Comparison of ENCODE assay signal across 8 mouse cellular contexts in genomic region chr4:152151966-152152544, GRCm38 (mm10). TPM values are rescaled to one million over a fixed set of nuclear protein-coding genes. Genes with fewer than 3 reads are reported as not detected.
DNase-seq lines count a peak whose midpoint lies in the region; ATAC-seq and TF ChIP-seq lines count a peak whose summit lies in the region.

Gene Espn, minus strand, starts transcription at chr4:152152371.

- H3K9me3 ChIP-seq in erythroblast, embryonic 14.5 days (ENCODE audit: control insufficient read depth, low read length) = no peaks in the 10 kb centered on the region
- H3K9me3 ChIP-seq in hindbrain, embryonic 14.5 days (ENCODE audit: control insufficient read depth, low read length) = no peaks in the 10 kb centered on the region
- no peaks in the 10 kb centered on the region for H3K9me3 ChIP-seq in liver, embryonic 14.5 days (ENCODE audit: control insufficient read depth, low read length)
- H3K9me3 ChIP-seq in neural tube, embryonic 11.5 days (ENCODE audit: control insufficient read depth, low read length) = no peaks in the 10 kb centered on the region

- no peaks in the 10 kb centered on the region for H3K36me3 ChIP-seq in erythroblast, embryonic 14.5 days (ENCODE audit: control insufficient read depth)
- H3K36me3 ChIP-seq in hindbrain, embryonic 14.5 days (replicated peaks; ENCODE audit: control insufficient read depth, insufficient read depth) = no peaks in the 10 kb centered on the region
- H3K36me3 ChIP-seq in liver, embryonic 14.5 days (replicated peaks; ENCODE audit: control insufficient read depth, insufficient read depth, low read depth) = no peaks in the 10 kb centered on the region
- no peaks in the 10 kb centered on the region for H3K36me3 ChIP-seq in neural tube, embryonic 11.5 days (ENCODE audit: control insufficient read depth, insufficient read depth, low read length)

- no peak within 1 kb of the TSS for H3K9ac ChIP-seq in hindbrain, embryonic 14.5 days
- H3K9ac ChIP-seq in liver, embryonic 14.5 days (replicated peaks) = no peak within 1 kb of the TSS; the same call in 1 of the 2 replicates
- peak within 1 kb of the TSS; percentile 5; the same call in 1 of the 2 replicates for H3K9ac ChIP-seq in neural tube, embryonic 11.5 days (ENCODE audit: low read length)

- no peak for TF ChIP-seq POLR2A in embryonic fibroblast, embryonic 13.5 days (IDR thresholded peaks at IDR 0.05; ENCODE audit: low read depth, low read length)

- TF ChIP-seq CTCF in embryonic fibroblast, embryonic 13.5 days (IDR thresholded peaks at IDR 0.05; ENCODE audit: borderline replicate concordance, insufficient read depth, low read length) = no peak
- TF ChIP-seq CTCF in liver, embryonic 14.5 days (IDR thresholded peaks at IDR 0.05; ENCODE audit: low read depth) = no peak

- WGBS in hindbrain, embryonic 14.5 days = under 1% methylated on average over 56 of the region's 57 CpGs
- 1% methylated on average over 57 of the region's 57 CpGs for WGBS in liver, embryonic 14.5 days (ENCODE audit: insufficient replicate concordance)
- whole genome bisulfite sequencing in neural tube, embryonic 11.5 days = 1% methylated on average over 46 of the region's 57 CpGs

- TF ChIP-seq EP300 in liver, embryonic 14.5 days (IDR thresholded peaks at IDR 0.05; ENCODE audit: low read depth) = no peak

- peak within 1 kb of the TSS; percentile 44 for H3K4me3 ChIP-seq in erythroblast, embryonic 14.5 days (replicated peaks)
- H3K4me3 ChIP-seq in embryonic fibroblast, embryonic 13.5 days (ENCODE audit: insufficient read depth, low read length) = peak within 1 kb of the TSS; percentile 18
- H3K4me3 ChIP-seq in hindbrain, embryonic 14.5 days (replicated peaks; ENCODE audit: low read length) = peak within 1 kb of the TSS; percentile 22
- peak within 1 kb of the TSS; percentile 34 to 50; a peak in 3 of 4 replicates for H3K4me3 ChIP-seq in liver, embryonic 14.5 days (ENCODE audit: insufficient read depth in 1 of 2, low read depth in 2 of 2, low read length in 2 of 2)
- peak within 1 kb of the TSS; percentile 31 for H3K4me3 ChIP-seq in neural tube, embryonic 11.5 days (ENCODE audit: low read depth, low read length)

- peaks cover 31% of the 10 kb centered on the region for H3K4me1 ChIP-seq in erythroblast, embryonic 14.5 days (ENCODE audit: control insufficient read depth)
- H3K4me1 ChIP-seq in embryonic fibroblast, embryonic 13.5 days (ENCODE audit: control insufficient read depth, insufficient read depth, low read length) = no peaks in the 10 kb centered on the region
- H3K4me1 ChIP-seq in hindbrain, embryonic 14.5 days (replicated peaks; ENCODE audit: control insufficient read depth, insufficient read depth, low read length) = peaks cover 8% of the 10 kb centered on the region; the same call in 1 of the 2 replicates
- peaks cover 0 to 7% of the 10 kb centered on the region in 2 experiments; a peak in 3 of 4 replicates for H3K4me1 ChIP-seq in liver, embryonic 14.5 days (replicated peaks; ENCODE audit: control insufficient read depth in 2 of 2, insufficient read depth in 2 of 2, low read length in 1 of 2)
- H3K4me1 ChIP-seq in neural tube, embryonic 11.5 days (ENCODE audit: control insufficient read depth, insufficient read depth, low read length) = no peaks in the 10 kb centered on the region

- no peak within 1 kb of the TSS for H3K27ac ChIP-seq in embryonic fibroblast, embryonic 13.5 days (ENCODE audit: insufficient read depth, low read length)
- H3K27ac ChIP-seq in hindbrain, embryonic 14.5 days = no peak within 1 kb of the TSS
- H3K27ac ChIP-seq in liver, embryonic 14.5 days = no peak within 1 kb of the TSS
- no peak within 1 kb of the TSS for H3K27ac ChIP-seq in neural tube, embryonic 11.5 days (ENCODE audit: low read depth, low read length)

- ATAC-seq in erythroblast, adult 5-6 weeks (replicated peaks; ENCODE audit: low FRiP score, poor library complexity, severe bottlenecking) = no peak
- peak; percentile 51; the same call in 1 of the 2 replicates for ATAC-seq in hindbrain, embryonic 14.5 days (ENCODE audit: low FRiP score)
- ATAC-seq in liver, embryonic 14.5 days (ENCODE audit: insufficient read depth) = peak; percentile 72
- peak; percentile 68; the same call in 1 of the 2 replicates for ATAC-seq in neural tube, embryonic 11.5 days (ENCODE audit: insufficient read depth, low FRiP score, low TSS enrichment)

- peaks cover 57% of the 10 kb centered on the region for H3K27me3 ChIP-seq in erythroblast, embryonic 14.5 days (ENCODE audit: control insufficient read depth)
- peaks cover 73% of the 10 kb centered on the region for H3K27me3 ChIP-seq in hindbrain, embryonic 14.5 days (ENCODE audit: control insufficient read depth, insufficient read depth, low read length)
- H3K27me3 ChIP-seq in liver, embryonic 14.5 days (ENCODE audit: control insufficient read depth, insufficient read depth, low read length) = peaks cover 21% of the 10 kb centered on the region
- peaks cover 40% of the 10 kb centered on the region for H3K27me3 ChIP-seq in neural tube, embryonic 11.5 days (ENCODE audit: control insufficient read depth, insufficient read depth, low read length)

- H3K4me2 ChIP-seq in hindbrain, embryonic 14.5 days (replicated peaks) = peak within 1 kb of the TSS; percentile 46
- H3K4me2 ChIP-seq in liver, embryonic 14.5 days (ENCODE audit: low read depth) = peak within 1 kb of the TSS; percentile 69
- H3K4me2 ChIP-seq in neural tube, embryonic 11.5 days (ENCODE audit: low read depth) = peak within 1 kb of the TSS; percentile 49

- DNase-seq in hindbrain, embryonic 14.5 days (ENCODE audit: low spot score) = no peak
- no peak for DNase-seq in liver, embryonic 14.5 days (ENCODE audit: low read depth in 3 of 3, low spot score in 3 of 3)
- peak; percentile 71 for DNase-seq in neural tube, embryonic 11.5 days (ENCODE audit: low spot score)
- peak; percentile 64 for DNase-seq in urinary bladder, postnatal 14 days (ENCODE audit: low spot score)
- no peak for DNase-seq in cerebellum, adult 11 months

RNA-seq across cellular contexts. Expression of gene Espn, which starts in this region (rescaled TPM):
- polyA plus RNA-seq in erythroblast, embryonic 14.5 days (2012) = 0.08 and 0.11 TPM in 2 replicates
- not detected in 2 replicates for total RNA-seq in erythroblast, adult 5-6 weeks (2015; ENCODE audit: low replicate concordance)
- 0.34 and 0.42 TPM in 2 replicates for total RNA-seq in erythroblast, adult 5-6 weeks (2017; ENCODE audit: low replicate concordance)
- polyA plus RNA-seq in embryonic fibroblast, embryonic 13.5 days (2011; ENCODE audit: insufficient read length, low read depth, missing spikeins) = 0.56 and 0.68 TPM in 2 replicates
- polyA plus RNA-seq in hindbrain, embryonic 14.5 days (2014; fragmentation: Nextera tagmentation; extraction: Ambion mirVana) = 0.25 and 0.40 TPM in 2 replicates
- 1.2 and 1.5 TPM in 2 replicates for polyA plus RNA-seq in liver, embryonic 14.5 days (2012; rRNA removed)
- polyA plus RNA-seq in liver, embryonic 14.5 days (2014; fragmentation: Nextera tagmentation; extraction: Ambion mirVana) = 1.2 and 1.9 TPM in 2 replicates
- 0.48 and 1.1 TPM in 2 replicates for polyA plus RNA-seq in neural tube, embryonic 11.5 days (2014; fragmentation: Nextera tagmentation; extraction: Ambion mirVana)

Comparison
In these comparisons a context has a peak if more than half of its experiments do, and no peak if none do; other contexts are left out.
1. Peak in ATAC-seq, H3K4me3 ChIP-seq and H3K4me2 ChIP-seq in hindbrain, embryonic 14.5 days; RNA of the gene not detected or under 1 TPM.
2. DNase-seq: peak in neural tube, embryonic 11.5 days (single experiment) and urinary bladder, postnatal 14 days (single experiment); none in hindbrain, embryonic 14.5 days (single experiment), liver, embryonic 14.5 days (0 of 3) and cerebellum, adult 11 months (single experiment).
3. Peak in every context shown above with its lines, with median percentiles within 50 percentile points of each other: H3K4me3 ChIP-seq and H3K4me2 ChIP-seq.